Mouse (Mus musculus): ENCODE data around the gene Bdh1.

DNA sequence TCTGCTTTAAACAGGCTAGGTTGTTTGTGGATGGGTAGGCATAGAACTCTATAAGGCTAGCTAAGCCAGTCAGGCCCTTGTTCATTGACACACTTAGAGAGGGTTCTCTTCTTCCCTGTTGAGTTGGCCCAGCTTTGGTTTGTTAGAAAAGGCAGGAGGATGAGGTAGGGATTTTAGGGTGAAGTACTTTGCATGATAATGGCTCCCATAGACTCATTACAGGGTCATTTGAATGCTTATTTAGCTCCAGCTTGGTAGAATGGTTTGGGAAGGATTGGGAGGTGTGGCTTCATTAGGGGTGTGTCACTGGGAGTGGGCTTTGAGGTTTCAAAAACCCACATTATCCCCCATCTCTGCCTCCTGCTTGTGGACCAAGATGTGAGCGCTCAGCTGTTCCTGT, 51.1 kb downstream of the Bdh1 start:
- TF ChIP-seq MAX (IDR thresholded peaks at IDR 0.05) (no peak), CTCF (IDR thresholded peaks at IDR 0.05; ENCODE audit: control insufficient read depth, insufficient read depth, insufficient read length) (no peak), MYOG (IDR thresholded peaks at IDR 0.05; ENCODE audit: control insufficient read depth, extremely low read depth, insufficient read length) (no peak), FOSL1 (IDR thresholded peaks at IDR 0.05; ENCODE audit: insufficient read depth, low read length, poor library complexity, severe bottlenecking) (no peak), CEBPB (IDR thresholded peaks at IDR 0.05; ENCODE audit: low read depth) (no peak), USF1 (IDR thresholded peaks at IDR 0.05; ENCODE audit: low read depth) (no peak)

All from C2C12 (cell line).